ENCODE assay signal across 10 mouse cellular contexts in the genomic region with DNA sequence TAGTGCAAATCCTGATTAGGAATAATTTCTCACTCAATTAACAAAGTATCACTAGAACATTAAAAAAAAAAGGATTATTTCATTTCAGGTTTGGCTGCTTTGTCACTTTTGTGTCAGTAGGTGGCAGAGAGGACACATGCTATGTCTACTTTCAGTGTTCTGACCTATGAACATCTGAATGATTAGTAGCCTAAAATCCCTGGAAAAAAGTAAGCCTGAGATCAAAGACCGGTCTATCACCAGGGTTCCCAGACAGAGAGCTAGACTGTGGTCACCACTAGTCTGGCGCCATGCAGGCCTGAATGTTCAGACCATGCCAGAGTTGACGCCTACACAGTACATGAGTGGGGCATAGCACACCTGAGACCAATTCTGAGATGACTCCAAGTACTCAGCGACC. TPM values are rescaled to one million over a fixed set of nuclear protein-coding genes. Genes with fewer than 3 reads are reported as not detected.
DNase-seq lines count a peak whose midpoint lies in the region; ATAC-seq and TF ChIP-seq lines count a peak whose summit lies in the region.
"Had no signal": no experiment of that assay in that cellular context is flagged by ENCODE, and none has a peak within 500 bp of the region (broad histone marks: within the 10 kb centered on the region; RNA-seq: fewer than 3 reads in every experiment).

No protein-coding gene starts in this region.

- no peaks in the 10 kb centered on the region for H3K27me3 ChIP-seq in limb, embryonic 12.5 days
- no peaks in the 10 kb centered on the region for H3K27me3 ChIP-seq in limb, embryonic 10.5 days (ENCODE audit: low read depth, poor library complexity, severe bottlenecking)
- H3K27me3 ChIP-seq: forebrain, embryonic 12.5 days; midbrain, embryonic 12.5 days had no signal

- no peaks in the 10 kb centered on the region for H3K9me3 ChIP-seq in limb, embryonic 12.5 days
- no peaks in the 10 kb centered on the region for H3K9me3 ChIP-seq in limb, embryonic 10.5 days (replicated peaks)
- H3K9me3 ChIP-seq: forebrain, embryonic 12.5 days; midbrain, embryonic 12.5 days had no signal

- no peak overlapping the region for H3K4me2 ChIP-seq in limb, embryonic 12.5 days
- H3K4me2 ChIP-seq: forebrain, embryonic 12.5 days; midbrain, embryonic 12.5 days had no signal

- H3K36me3 ChIP-seq in limb, embryonic 12.5 days: no peaks in the 10 kb centered on the region
- H3K36me3 ChIP-seq in limb, embryonic 10.5 days: no peaks in the 10 kb centered on the region
- H3K36me3 ChIP-seq: forebrain, embryonic 12.5 days; midbrain, embryonic 12.5 days had no signal

- H3K27ac ChIP-seq in limb, embryonic 12.5 days: no peak overlapping the region
- H3K27ac ChIP-seq in limb, embryonic 10.5 days: no peak overlapping the region
- no peak overlapping the region for H3K27ac ChIP-seq in bone marrow macrophage, adult 2 months (ENCODE audit: insufficient read depth, low read depth, low read length)
- H3K27ac ChIP-seq: forebrain, embryonic 12.5 days; midbrain, embryonic 12.5 days had no signal

- peak; percentile 21 for DNase-seq in adrenal gland, postnatal 10 days
- DNase-seq in adrenal gland, postnatal 25 days: no peak
- DNase-seq in limb, embryonic 10.5 days (ENCODE audit: low spot score): no peak
- DNase-seq in urinary bladder, postnatal 25 days (ENCODE audit: low spot score): no peak
- DNase-seq in cerebellum, adult 18-20 months: no peak

- 0 out of 2 replicates have a peak, but pooled peaks have one; percentile 22 for TF ChIP-seq CTCF in bone marrow macrophage, adult 2 months (IDR thresholded peaks at IDR 0.05; ENCODE audit: low read depth, low read length)

- TF ChIP-seq POLR2A in bone marrow macrophage, adult 2 months (IDR thresholded peaks at IDR 0.05; ENCODE audit: borderline replicate concordance, low read depth, low read length): no peak

- ATAC-seq in limb, embryonic 12.5 days (ENCODE audit: insufficient number of reproducible peaks, insufficient read depth, low FRiP score, low TSS enrichment, low read depth): peak; percentile 63; the same call in 1 of the 2 replicates
- ATAC-seq in megakaryocyte, adult 5-6 weeks (ENCODE audit: poor library complexity, severe bottlenecking): peak; percentile 72

- H3K4me3 ChIP-seq in limb, embryonic 12.5 days (replicated peaks): no peak overlapping the region
- no peak overlapping the region for H3K4me3 ChIP-seq in limb, embryonic 10.5 days
- H3K4me3 ChIP-seq in bone marrow macrophage, adult 2 months (ENCODE audit: insufficient read depth, low read length): no peak overlapping the region
- H3K4me3 ChIP-seq: forebrain, embryonic 12.5 days; midbrain, embryonic 12.5 days had no signal

- no peak overlapping the region for H3K9ac ChIP-seq in limb, embryonic 12.5 days (replicated peaks)
- H3K9ac ChIP-seq: forebrain, embryonic 12.5 days; midbrain, embryonic 12.5 days had no signal

- H3K4me1 ChIP-seq in limb, embryonic 12.5 days (replicated peaks): peaks cover 4% of the 10 kb centered on the region; the same call in 1 of the 2 replicates
- H3K4me1 ChIP-seq in limb, embryonic 10.5 days: peaks cover 9% of the 10 kb centered on the region
- H3K4me1 ChIP-seq in bone marrow macrophage, adult 2 months (ENCODE audit: control insufficient read depth, insufficient read depth, low read length): no peaks in the 10 kb centered on the region

- WGBS in limb, embryonic 12.5 days: 75% methylated on average over 4 of the region's 4 CpGs
- WGBS in limb, embryonic 10.5 days: 69% methylated on average over 4 of the region's 4 CpGs

RNA-seq across cellular contexts. Expression of gene Tpp2, which starts 30.6 kb away (rescaled TPM):
- total RNA-seq in adrenal gland, postnatal 10 days (2021): 10 to 100 TPM; 42.7 to 49.8 TPM
- 50.7 and 57.8 TPM in 2 replicates for total RNA-seq in adrenal gland, postnatal 25 days (2021)
- 68.3 and 72.6 TPM in 2 replicates for polyA plus RNA-seq in limb, embryonic 12.5 days (2016; fragmentation: Nextera tagmentation; extraction: Ambion mirVana)
- 70.7 and 77.7 TPM in 2 replicates for polyA plus RNA-seq in limb, embryonic 10.5 days (2016; fragmentation: Nextera tagmentation; extraction: Ambion mirVana)
- 57.1 and 58.7 TPM in 2 replicates for polyA plus RNA-seq in bone marrow macrophage, adult 2 months (2012; ENCODE audit: insufficient read depth, insufficient read length, missing spikeins)
- 69.7 and 80.3 TPM in 2 replicates for total RNA-seq in megakaryocyte, adult 5-6 weeks (2015)
- 77.1 and 84.2 TPM in 2 replicates for total RNA-seq in megakaryocyte, adult 5-6 weeks (2017)
